Mouse (Mus musculus): ENCODE measurements at regions not wholly inside any gene's neighbourhood (a gene's known extent, or its start where the extent isn't known, plus 50 kb on each side); places are given as distances from the start of the nearest gene placed in this dataset.

DNA sequence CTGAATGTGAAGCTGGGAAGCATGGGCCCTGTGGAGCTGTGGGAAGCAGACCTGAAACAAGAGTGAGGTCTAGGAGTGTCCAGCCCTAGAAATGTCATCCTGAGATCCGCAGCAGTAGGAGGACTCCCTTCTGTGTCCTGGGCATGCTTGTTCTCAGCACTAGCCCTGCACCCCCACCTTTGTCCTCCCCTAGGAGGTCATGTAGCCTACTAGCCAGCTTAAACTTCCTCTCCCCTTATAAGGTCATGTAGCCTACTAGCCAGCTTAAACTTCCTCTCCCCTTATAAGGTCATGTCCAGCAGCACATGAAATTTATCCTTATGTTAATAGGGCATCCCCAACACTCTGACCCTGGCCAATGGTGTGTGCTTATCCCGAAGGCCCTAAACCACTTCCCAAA lies 363.5 kb upstream of the Zeb2 start:
- no peaks in the 10 kb centered on the region for H3K36me3 ChIP-seq
- no peak overlapping the region for H3K9ac ChIP-seq
- H3K4me2 ChIP-seq, result no peak overlapping the region
- H3K27me3 ChIP-seq, result no peaks in the 10 kb centered on the region
- H3K4me3 ChIP-seq, result no peak overlapping the region
- ATAC-seq (ENCODE audit: low FRiP score, low read depth), result no peak
- no peak overlapping the region for H3K27ac ChIP-seq (replicated peaks)
- 84% methylated on average over 2 of the region's 2 CpGs for WGBS
- H3K9me3 ChIP-seq, result no peaks in the 10 kb centered on the region
- H3K4me1 ChIP-seq (replicated peaks), result no peaks in the 10 kb centered on the region

- Histone ChIP-seq H3K27me3 (no peaks in the 10 kb centered on the region), H3K9me3 (no peaks in the 10 kb centered on the region), H3K27ac (replicated peaks) (no peak overlapping the region), H3K4me2 (no peak overlapping the region), H3K36me3 (no peaks in the 10 kb centered on the region), H3K9ac (no peak overlapping the region), H3K4me3 (no peak overlapping the region), H3K4me1 (replicated peaks) (no peaks in the 10 kb centered on the region)
- ATAC-seq (ENCODE audit: low FRiP score, low read depth), result no peak
Measured at GRCm38 (mm10) chr2:45475996-45476395, 358.8 kb upstream of the Zeb2 start.

- H3K27me3 ChIP-seq, result no peaks in the 10 kb centered on the region
- no peaks in the 10 kb centered on the region for H3K36me3 ChIP-seq
- WGBS, result 85% methylated on average over 4 of the region's 4 CpGs
- H3K4me2 ChIP-seq, result no peak overlapping the region
- H3K27ac ChIP-seq (replicated peaks), result no peak overlapping the region
- H3K9ac ChIP-seq, result no peak overlapping the region
- H3K4me1 ChIP-seq (replicated peaks), result no peaks in the 10 kb centered on the region
- no peak overlapping the region for H3K4me3 ChIP-seq
- H3K9me3 ChIP-seq, result no peaks in the 10 kb centered on the region
- no peak for ATAC-seq (ENCODE audit: low FRiP score, low read depth)
Measured at GRCm38 (mm10) chr2:45464306-45464705, 347.1 kb upstream of the Zeb2 start.

DNA sequence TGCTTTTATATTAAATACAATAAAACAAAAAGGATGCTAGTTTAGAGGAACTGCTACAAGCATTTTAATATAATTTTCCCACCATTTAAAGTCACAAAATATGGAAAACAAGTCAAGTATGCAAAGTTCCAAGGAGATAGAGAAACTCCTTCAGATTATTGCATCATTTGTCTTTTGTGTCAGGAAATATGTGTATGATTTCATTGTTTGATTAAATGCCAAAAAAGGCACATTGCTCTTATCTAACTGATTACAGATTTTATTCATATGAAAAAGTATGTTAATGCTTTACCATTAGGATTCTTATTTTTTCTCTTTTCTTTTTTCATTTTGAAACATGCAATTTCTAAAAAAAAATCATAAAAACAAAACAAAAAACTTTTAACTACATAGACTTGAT lies 342.2 kb upstream of the Zeb2 start:
- ATAC-seq (ENCODE audit: low FRiP score, low read depth), result no peak
- Histone ChIP-seq H3K9ac (no peak overlapping the region), H3K9me3 (no peaks in the 10 kb centered on the region), H3K36me3 (no peaks in the 10 kb centered on the region), H3K4me3 (no peak overlapping the region), H3K27me3 (no peaks in the 10 kb centered on the region), H3K4me2 (no peak overlapping the region), H3K4me1 (replicated peaks) (no peaks in the 10 kb centered on the region), H3K27ac (replicated peaks) (no peak overlapping the region)

DNA sequence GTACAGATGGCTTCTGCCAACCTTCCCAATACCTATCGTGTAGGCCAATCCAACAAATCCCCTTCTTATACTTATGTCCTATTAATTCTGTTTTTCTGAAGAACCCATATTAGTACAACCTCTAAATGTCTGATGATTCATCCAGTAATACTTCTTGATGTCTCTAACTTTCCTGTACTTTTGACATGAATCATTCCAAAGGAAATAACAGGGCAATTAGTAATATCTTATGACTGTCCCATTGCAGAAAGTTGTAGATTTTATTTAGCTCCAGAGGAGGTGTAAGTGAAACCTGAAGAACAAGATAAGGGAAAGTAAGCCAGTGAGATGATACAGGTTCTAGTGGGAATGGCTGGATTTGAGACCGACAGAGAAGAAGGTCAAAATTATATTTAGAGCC lies 337.6 kb upstream of the Zeb2 start:
- Histone ChIP-seq H3K4me2 (no peak overlapping the region), H3K27me3 (no peaks in the 10 kb centered on the region), H3K4me3 (no peak overlapping the region), H3K9me3 (no peaks in the 10 kb centered on the region), H3K4me1 (replicated peaks) (no peaks in the 10 kb centered on the region), H3K27ac (replicated peaks) (no peak overlapping the region), H3K36me3 (no peaks in the 10 kb centered on the region), H3K9ac (no peak overlapping the region)
- 95% methylated on average over 2 of the region's 2 CpGs for WGBS
- ATAC-seq (ENCODE audit: low FRiP score, low read depth), result no peak

GRCm38 (mm10) chr2:45439146-45439545 lies 322.0 kb upstream of the Zeb2 start:
- no peaks in the 10 kb centered on the region for H3K27me3 ChIP-seq
- WGBS, result 68% methylated on average over 4 of the region's 4 CpGs
- H3K9ac ChIP-seq, result no peak overlapping the region
- H3K27ac ChIP-seq (replicated peaks), result no peak overlapping the region
- no peak for ATAC-seq (ENCODE audit: low FRiP score, low read depth)
- H3K9me3 ChIP-seq, result no peaks in the 10 kb centered on the region
- H3K36me3 ChIP-seq, result no peaks in the 10 kb centered on the region
- no peak overlapping the region for H3K4me2 ChIP-seq
- H3K4me3 ChIP-seq, result no peak overlapping the region
- peaks cover 12% of the 10 kb centered on the region for H3K4me1 ChIP-seq (replicated peaks)

- Histone ChIP-seq H3K27me3 (no peaks in the 10 kb centered on the region), H3K9me3 (no peaks in the 10 kb centered on the region), H3K27ac (replicated peaks) (no peak overlapping the region), H3K9ac (no peak overlapping the region), H3K4me3 (no peak overlapping the region), H3K4me2 (no peak overlapping the region), H3K36me3 (no peaks in the 10 kb centered on the region), H3K4me1 (replicated peaks) (peaks cover 12% of the 10 kb centered on the region)
- 67% methylated on average over 9 of the region's 9 CpGs for WGBS
- ATAC-seq (ENCODE audit: low FRiP score, low read depth), result no peak
Measured at GRCm38 (mm10) chr2:45438739-45439138, 321.5 kb upstream of the Zeb2 start.

DNA sequence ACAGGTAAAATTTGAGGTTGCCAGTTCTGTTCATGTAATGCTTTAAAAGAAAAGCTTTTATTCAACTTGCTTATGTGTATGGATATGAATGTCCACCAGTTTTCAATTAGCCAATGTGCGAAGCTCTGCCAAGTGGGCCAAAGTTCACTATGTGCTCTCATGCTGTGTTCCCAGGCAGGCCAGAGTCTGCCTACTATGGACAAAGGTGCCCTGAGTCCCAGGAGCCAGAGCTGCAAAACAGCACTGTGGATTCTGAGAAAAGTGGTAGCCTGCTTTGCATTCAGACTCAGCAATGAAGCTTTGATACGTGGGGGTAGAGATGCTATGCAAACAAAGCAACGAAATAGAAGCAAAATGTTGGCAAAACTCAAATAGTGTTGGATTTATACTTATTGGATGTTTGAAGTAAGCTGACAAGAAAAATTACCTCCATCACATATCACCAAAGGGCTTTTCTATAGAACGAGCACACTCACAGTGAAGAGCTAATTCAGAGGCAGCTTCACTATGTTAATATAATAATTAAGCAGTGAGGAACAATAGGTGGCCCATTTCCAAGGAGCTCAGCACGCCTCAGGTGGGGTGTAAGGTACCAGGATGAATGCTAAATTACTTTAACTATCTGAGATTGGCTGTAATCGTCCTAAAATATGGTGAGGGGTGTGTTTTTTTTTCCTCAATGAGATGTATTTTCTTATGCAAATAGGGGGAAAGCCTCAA lies 318.2 kb upstream of the Zeb2 start:
- H3K4me2 ChIP-seq, result no peak overlapping the region
- no peaks in the 10 kb centered on the region for H3K9me3 ChIP-seq
- no peaks in the 10 kb centered on the region for H3K36me3 ChIP-seq
- H3K27ac ChIP-seq (replicated peaks), result no peak overlapping the region; the same call in 1 of the 2 replicates
- no peak overlapping the region for H3K4me3 ChIP-seq
- no peaks in the 10 kb centered on the region for H3K27me3 ChIP-seq
- no peak for ATAC-seq (ENCODE audit: low FRiP score, low read depth)
- 46% methylated on average over 6 of the region's 6 CpGs for WGBS
- peaks cover 12% of the 10 kb centered on the region for H3K4me1 ChIP-seq (replicated peaks)
- H3K9ac ChIP-seq, result no peak overlapping the region

GRCm38 (mm10) chr2:45434789-45435188 lies 317.6 kb upstream of the Zeb2 start:
- Histone ChIP-seq H3K9me3 (no peaks in the 10 kb centered on the region), H3K27ac (replicated peaks) (no peak overlapping the region), H3K4me1 (replicated peaks) (peaks cover 12% of the 10 kb centered on the region), H3K27me3 (no peaks in the 10 kb centered on the region), H3K4me2 (no peak overlapping the region), H3K9ac (no peak overlapping the region), H3K36me3 (no peaks in the 10 kb centered on the region), H3K4me3 (no peak overlapping the region)
- 84% methylated on average over 5 of the region's 5 CpGs for WGBS
- no peak for ATAC-seq (ENCODE audit: low FRiP score, low read depth)

DNA sequence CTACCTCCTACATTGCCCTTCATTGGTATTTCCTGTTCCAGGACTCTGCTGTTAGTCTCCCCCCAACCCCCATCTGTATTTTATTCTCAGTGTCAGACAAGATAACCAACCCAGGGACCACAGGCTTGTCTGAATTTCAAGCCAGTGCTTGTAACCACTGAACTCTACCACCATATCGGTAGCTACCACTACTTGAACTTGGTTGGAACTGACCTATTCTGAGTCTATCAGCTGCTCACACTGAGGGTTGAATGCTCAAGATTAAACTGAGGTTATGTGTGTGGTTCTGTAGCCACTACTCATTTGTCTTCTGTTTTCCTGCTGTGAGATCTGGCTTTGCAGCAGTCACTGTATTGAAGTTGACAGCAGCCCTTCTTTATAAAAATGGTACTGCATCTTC lies 317.0 kb upstream of the Zeb2 start:
- no peak overlapping the region for H3K9ac ChIP-seq
- no peak for ATAC-seq (ENCODE audit: low FRiP score, low read depth)
- H3K27ac ChIP-seq (replicated peaks), result no peak overlapping the region
- no peaks in the 10 kb centered on the region for H3K9me3 ChIP-seq
- H3K36me3 ChIP-seq, result no peaks in the 10 kb centered on the region
- no peak overlapping the region for H3K4me2 ChIP-seq
- H3K4me3 ChIP-seq, result no peak overlapping the region
- H3K4me1 ChIP-seq (replicated peaks), result peaks cover 12% of the 10 kb centered on the region
- 85% methylated on average over 1 of the region's 1 CpGs for WGBS
- H3K27me3 ChIP-seq, result no peaks in the 10 kb centered on the region

- no peak overlapping the region for H3K4me2 ChIP-seq
- no peak overlapping the region for H3K27ac ChIP-seq (replicated peaks)
- H3K9ac ChIP-seq, result no peak overlapping the region
- 91% methylated on average over 4 of the region's 4 CpGs for WGBS
- no peaks in the 10 kb centered on the region for H3K27me3 ChIP-seq
- peaks cover 12% of the 10 kb centered on the region for H3K4me1 ChIP-seq (replicated peaks)
- no peak for ATAC-seq (ENCODE audit: low FRiP score, low read depth)
- no peaks in the 10 kb centered on the region for H3K36me3 ChIP-seq
- H3K4me3 ChIP-seq, result no peak overlapping the region
- H3K9me3 ChIP-seq, result no peaks in the 10 kb centered on the region
Measured at GRCm38 (mm10) chr2:45431366-45431765, 314.2 kb upstream of the Zeb2 start.

DNA sequence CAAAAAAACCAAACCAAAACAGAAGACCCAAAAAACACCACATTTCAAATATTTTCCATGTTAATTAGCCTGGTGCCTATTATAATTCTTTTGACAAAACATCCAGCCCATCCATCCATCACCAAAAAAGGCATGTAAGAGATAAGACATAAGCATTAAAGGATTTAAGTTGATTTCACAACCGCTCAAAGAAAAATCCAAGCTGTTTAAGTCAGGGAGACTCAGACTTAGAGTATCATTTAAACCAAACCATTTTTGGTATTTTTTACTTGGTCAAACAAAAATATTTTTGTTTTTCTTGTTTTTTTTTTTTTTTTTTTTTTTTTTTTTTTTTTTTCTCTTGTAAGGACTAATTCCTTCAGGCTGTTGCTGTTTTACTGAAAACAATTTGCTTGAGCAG lies 304.6 kb upstream of the Zeb2 start:
- 100% methylated on average over 1 of the region's 1 CpGs for WGBS
- no peak overlapping the region for H3K4me2 ChIP-seq
- no peak overlapping the region for H3K27ac ChIP-seq (replicated peaks)
- no peak for ATAC-seq (ENCODE audit: low FRiP score, low read depth)
- no peak overlapping the region for H3K4me3 ChIP-seq
- no peaks in the 10 kb centered on the region for H3K27me3 ChIP-seq
- no peak overlapping the region for H3K9ac ChIP-seq
- no peaks in the 10 kb centered on the region for H3K4me1 ChIP-seq (replicated peaks)
- no peaks in the 10 kb centered on the region for H3K36me3 ChIP-seq
- H3K9me3 ChIP-seq, result no peaks in the 10 kb centered on the region

DNA sequence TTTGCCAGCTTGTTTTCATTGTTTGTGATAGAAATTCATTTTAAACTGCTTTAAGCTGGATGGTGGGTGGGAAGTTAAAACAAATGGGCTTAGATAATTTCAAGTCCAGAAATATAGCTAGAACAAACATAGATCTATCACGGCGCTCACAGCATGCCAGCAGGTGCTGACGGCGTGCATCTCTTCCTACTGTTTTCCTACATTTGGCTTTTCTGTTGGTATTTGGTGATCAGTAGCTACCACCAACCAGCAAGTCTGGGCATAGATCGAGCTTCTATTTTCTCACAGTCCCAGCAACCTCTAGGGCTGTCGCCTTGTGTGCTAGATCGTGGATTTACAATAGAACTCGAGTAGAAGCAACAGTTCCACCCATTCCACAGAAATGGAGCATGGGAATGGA lies 290.9 kb upstream of the Zeb2 start:
- Histone ChIP-seq H3K9ac (no peak overlapping the region), H3K4me1 (replicated peaks) (peaks cover 10% of the 10 kb centered on the region), H3K4me3 (no peak overlapping the region), H3K4me2 (no peak overlapping the region), H3K9me3 (no peaks in the 10 kb centered on the region), H3K27ac (replicated peaks) (no peak overlapping the region), H3K27me3 (no peaks in the 10 kb centered on the region), H3K36me3 (no peaks in the 10 kb centered on the region)
- WGBS, result 90% methylated on average over 8 of the region's 8 CpGs
- ATAC-seq (ENCODE audit: low FRiP score, low read depth), result no peak

Measured in hindbrain, embryonic 15.5 days (tissue).